Mouse (Mus musculus) Patski (cell line): Measurements from ENCODE around the gene Kbtbd8. TPM values are rescaled to one million over a fixed set of nuclear protein-coding genes. Genes with fewer than 3 reads are reported as not detected.
A peak's percentile ranks its signal among the peaks of the same experiment; 100 is the strongest.

Source experiments
- ATAC-seq: fragments of 100-300 bp; one replicate; pipeline ENCODE4 v1.8.0; 2021
- CTCF ChIA-PET: fragments of 350-600 bp; sonication (Branson Sonifier 250); formaldehyde crosslinking; loops from one replicate; lab custom pipeline; 2022; ENCODE audit warnings: inconsistent platforms; lab: Charles Lee
- POLR2A ChIA-PET: fragments of 350-600 bp; sonication (Branson Sonifier 250); formaldehyde crosslinking; loops from one replicate; lab custom pipeline; 2022; ENCODE audit warnings: antibody characterized with exemption, inconsistent platforms; lab: Charles Lee
- DNase-seq: peaks from one replicate; pipeline ENCODE4 v3.0.0-alpha.2; 2011; ENCODE audit warnings: low read depth, low spot score
- H3K27me3 ChIP-seq: fragments of 371-371 bp; one replicate; pipeline ENCODE4 v1.5.1; 2021
- CTCF ChIP-seq: fragments of 100-300 bp; IDR thresholded peaks from one replicate; pipeline ENCODE4 v1.5.1; 2021
- in situ Hi-C: fragments of 300-500 bp; cut with MboI; formaldehyde crosslinking; loops from 3 replicates; pipeline ENCODE4 v1.11.1; 2018; ENCODE audit warnings: low pct_unique_long_range_greater_than_20kb, mixed read lengths
- polyA plus RNA-seq: library from polyadenylated mRNA; unstranded; gene quantifications from one replicate; pipeline ENCODE4 v1.2.3, GENCODE M21; 2021

Kbtbd8 gene
- polyA plus RNA-seq, 1 experiment from 2014 or later = 1.1 TPM

DNA sequence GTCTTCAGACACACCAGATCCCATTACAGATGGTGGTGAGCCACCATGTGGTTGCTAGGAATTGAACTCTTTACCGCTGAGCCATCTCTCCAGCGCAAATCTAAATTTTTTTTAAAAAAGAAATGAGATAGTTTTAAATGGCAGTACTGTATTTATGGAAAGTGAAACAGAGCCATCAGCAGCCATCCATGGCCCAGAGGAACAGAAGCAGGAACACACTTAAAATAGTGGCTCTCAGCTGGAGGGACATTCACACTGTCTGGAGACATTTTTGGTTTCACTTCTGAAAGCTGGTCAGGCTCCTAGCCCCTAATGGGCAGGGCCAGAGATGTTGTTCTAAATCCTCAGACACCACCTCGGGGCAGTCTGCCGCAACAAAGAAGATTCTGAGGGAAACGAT is 5.0 kb upstream of the Kbtbd8 start:
- ChIA-PET CTCF (interaction anchor here (0.8 to 1.0 kb wide), 3 partner anchors 11 to 25 kb away, joined by 3 read pairs; no protein-coding TSS in a partner anchor), POLR2A (no interaction called here)
- ATAC-seq (no peak), DNase-seq (no peak)
- in situ Hi-C loops = no loop called here
- H3K27me3 ChIP-seq = peaks cover 55% of the 10 kb centered on the region
- TF ChIP-seq CTCF = no peak

GRCm38 (mm10) chr6:95116513-95116912 is 527 bp upstream of the Kbtbd8 start:
- DNase-seq (no peak), ATAC-seq (no peak)
- in situ Hi-C loops = no loop called here
- TF ChIP-seq CTCF = no peak
- ChIA-PET CTCF (no interaction called here), POLR2A (no interaction called here)
- H3K27me3 ChIP-seq = peaks cover 37% of the 10 kb centered on the region

DNA sequence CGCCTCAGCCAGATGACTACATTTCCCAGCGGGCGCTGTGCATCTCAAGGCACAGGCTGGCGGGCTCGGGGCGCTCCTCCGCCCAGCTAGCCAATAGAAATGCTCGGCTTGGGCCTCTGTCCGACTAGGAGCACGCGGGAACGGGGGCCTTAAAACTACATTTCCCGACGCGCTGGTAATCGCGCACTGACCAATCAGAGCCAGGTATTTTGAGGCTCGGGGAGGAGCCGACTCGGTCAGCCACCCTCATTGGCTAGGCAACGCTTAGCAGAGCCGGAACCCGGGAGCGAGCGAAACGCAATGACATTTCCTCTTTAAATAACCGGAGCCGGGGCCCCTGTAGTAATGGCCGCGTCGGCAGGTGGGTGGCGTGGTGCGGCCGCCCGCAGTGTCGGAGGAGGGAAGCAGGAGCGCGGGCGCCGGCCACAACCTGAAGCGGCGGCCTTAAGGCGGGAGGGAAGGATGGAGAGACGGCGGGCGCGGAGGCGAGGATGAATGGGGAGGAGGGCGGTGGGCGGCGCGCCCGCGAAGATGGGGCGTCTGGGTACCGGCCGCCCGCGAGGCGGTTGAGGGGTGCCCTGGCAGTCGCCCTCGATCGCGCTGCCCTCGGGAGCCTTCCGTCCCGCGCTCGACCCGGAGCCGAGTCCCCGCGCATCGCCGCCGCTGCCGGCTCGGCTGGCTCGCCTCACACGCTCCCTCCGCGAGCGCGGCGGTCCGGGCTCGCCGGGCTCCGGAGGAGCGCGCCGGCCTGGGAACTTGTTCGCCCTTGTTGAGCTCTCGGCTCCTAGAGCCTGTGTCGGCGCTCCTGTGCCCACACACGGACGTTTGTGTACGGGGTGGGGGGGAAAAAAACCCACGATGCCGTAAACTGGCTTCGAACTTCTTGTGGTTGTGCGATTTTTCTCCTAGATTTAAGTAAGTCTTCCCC is 838 bp downstream of the Kbtbd8 start:
- peak; percentile 25 for TF ChIP-seq CTCF
- in situ Hi-C loops = no loop called here
- POLR2A ChIA-PET = interaction anchor here (0.7 kb wide), 1 partner anchor 768 kb away, joined by 4 read pairs; no protein-coding TSS in a partner anchor
- ATAC-seq (peak; percentile 100), DNase-seq (peak; percentile 84)
- CTCF ChIA-PET = no interaction called here
- H3K27me3 ChIP-seq = peaks cover 23% of the 10 kb centered on the region

- ATAC-seq = no peak
- in situ Hi-C loops = no loop called here
- no peak for TF ChIP-seq CTCF
- ChIA-PET POLR2A (no interaction called here), CTCF (no interaction called here)
- DNase-seq = no peak
- peaks cover 12% of the 10 kb centered on the region for H3K27me3 ChIP-seq
Measured at GRCm38 (mm10) chr6:95119389-95119788, 2.3 kb downstream of the Kbtbd8 start.

DNA sequence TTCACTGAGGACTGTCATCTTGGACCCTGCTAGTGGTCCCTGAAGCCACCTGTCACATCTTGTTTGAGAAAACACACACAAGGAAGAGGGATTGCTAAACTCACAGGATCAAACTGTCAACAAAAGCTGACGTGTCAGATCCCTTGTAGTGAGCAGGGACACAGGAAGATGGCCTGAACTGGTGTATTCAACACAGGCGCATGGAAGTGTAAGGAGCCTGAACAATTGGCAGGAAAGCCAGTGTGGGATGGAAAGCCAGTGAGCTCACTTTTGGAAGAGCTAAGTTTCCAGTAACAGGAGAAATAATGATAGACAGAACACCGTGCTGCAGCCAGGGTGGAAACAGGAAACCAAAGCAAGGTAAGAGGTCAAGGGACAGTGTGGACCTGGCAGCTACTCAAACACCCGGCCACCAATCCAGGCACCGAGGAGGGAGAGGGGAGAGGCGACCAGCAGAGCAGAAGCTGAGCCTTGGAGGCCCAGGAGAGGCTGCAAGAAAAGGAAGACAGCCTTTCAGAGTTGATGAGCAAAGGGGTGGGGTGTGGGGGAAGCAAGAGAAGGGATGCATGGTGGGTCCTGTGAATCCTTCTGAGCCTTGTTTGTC is 33.0 kb downstream of the Kbtbd8 start:
- no peak for ATAC-seq
- TF ChIP-seq CTCF = no peak
- ChIA-PET POLR2A (no interaction called here), CTCF (no interaction called here)
- in situ Hi-C loops = no loop called here
- H3K27me3 ChIP-seq = peaks cover 10% of the 10 kb centered on the region
- no peak for DNase-seq

DNA sequence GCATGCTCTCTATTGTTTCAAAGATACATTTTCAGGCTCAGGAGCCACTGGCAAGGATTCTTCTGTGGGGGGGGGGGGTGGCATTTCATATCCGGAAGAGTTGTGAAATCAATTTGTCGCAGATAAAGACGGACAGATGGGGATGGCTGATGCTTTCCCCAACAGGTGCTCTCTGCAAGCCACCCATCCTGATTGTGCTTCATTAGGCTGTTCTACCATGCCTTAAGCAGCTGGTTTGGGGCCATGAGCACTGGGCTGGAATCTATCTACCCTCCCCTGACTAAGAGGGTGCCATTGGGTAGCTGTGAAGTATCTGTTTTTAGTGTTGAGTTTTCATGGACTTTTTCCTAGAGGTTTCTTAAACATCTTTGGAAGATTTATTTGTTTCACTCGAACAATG is 33.8 kb downstream of the Kbtbd8 start:
- DNase-seq = no peak
- no peak for ATAC-seq
- no peak for TF ChIP-seq CTCF
- in situ Hi-C loops = no loop called here
- POLR2A ChIA-PET = no interaction called here
- CTCF ChIA-PET = no interaction called here
- H3K27me3 ChIP-seq = peaks cover 18% of the 10 kb centered on the region

DNA sequence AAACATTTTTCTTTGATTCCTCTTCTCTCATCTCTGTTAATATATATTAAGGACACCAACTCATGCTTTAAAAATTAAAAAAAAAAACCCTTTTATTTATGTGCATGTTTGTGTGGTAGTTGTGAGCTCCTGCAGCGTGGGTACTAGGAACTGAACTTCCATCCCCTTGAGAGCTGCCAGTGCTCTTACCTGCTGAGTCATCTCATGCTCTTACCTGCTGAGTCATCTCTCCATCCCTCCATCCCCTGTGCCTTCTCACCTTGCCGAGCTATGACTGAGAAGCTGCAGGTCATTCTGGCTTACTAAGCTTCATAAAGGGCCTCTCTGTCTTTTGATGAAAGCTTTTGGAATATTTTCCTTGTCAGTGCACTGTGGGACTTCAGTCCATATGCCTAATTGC is 34.5 kb downstream of the Kbtbd8 start:
- ATAC-seq (no peak), DNase-seq (no peak)
- in situ Hi-C loops = no loop called here
- H3K27me3 ChIP-seq = peaks cover 20% of the 10 kb centered on the region
- no peak for TF ChIP-seq CTCF
- CTCF ChIA-PET = no interaction called here
- POLR2A ChIA-PET = no interaction called here

DNA sequence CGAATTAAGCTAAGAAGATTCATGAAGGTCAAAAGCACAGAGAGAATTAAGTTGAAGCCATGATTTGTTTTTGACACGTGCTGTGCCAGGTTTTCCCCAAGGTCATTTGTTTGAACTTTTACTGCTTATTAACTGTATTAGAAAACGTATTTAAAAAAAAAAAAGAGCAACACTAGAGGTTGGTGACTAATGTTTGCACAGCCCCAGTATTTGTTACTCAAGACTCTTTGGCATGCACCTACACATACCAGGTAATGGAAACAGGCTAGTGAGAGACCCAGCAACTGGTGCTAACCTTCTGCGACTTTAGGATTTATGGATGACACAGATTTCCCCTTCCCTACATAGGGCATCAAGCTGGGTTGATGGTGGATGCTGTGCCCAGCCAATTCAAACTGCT is 46.9 kb downstream of the Kbtbd8 start:
- ATAC-seq (no peak), DNase-seq (no peak)
- CTCF ChIA-PET = no interaction called here
- in situ Hi-C loops = no loop called here
- peaks cover 58% of the 10 kb centered on the region for H3K27me3 ChIP-seq
- POLR2A ChIA-PET = no interaction called here
- TF ChIP-seq CTCF = no peak

GRCm38 (mm10) chr6:95165630-95166029 is 48.6 kb downstream of the Kbtbd8 start:
- DNase-seq (no peak), ATAC-seq (no peak)
- in situ Hi-C loops = no loop called here
- POLR2A ChIA-PET = no interaction called here
- no peak for TF ChIP-seq CTCF
- H3K27me3 ChIP-seq = peaks cover 65% of the 10 kb centered on the region
- CTCF ChIA-PET = interaction anchor here (1.4 kb wide), 1 partner anchor 19 kb away, joined by 3 read pairs; no protein-coding TSS in a partner anchor

DNA sequence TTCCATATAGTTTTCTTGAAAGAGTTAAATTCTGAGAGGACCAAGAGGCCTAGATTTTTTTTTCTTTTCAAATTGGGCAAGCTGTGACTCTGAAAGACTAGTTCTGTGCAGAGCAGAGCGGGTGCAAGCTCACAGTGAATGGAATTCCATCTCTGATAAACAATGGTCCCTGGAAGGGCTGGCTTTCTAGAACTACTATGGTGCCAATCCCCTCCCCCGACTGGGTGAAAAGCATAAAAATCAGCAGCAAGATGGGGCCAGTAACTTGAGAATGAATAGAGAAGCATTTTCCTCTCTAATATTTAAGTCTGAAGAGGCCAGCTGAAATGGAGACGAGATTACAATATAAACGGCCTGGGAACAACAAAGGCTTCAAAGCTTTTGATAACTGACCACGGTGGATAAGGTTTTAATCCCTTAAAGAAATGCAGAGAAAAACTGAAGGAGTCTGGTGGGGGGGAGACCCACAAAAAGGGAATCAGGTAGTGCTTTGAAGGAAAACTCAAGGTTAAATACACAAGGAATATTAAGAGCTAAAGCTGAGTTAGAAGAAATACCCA is 50.7 kb downstream of the Kbtbd8 start:
- no peak for TF ChIP-seq CTCF
- in situ Hi-C loops = no loop called here
- DNase-seq (no peak), ATAC-seq (no peak)
- peaks cover 79% of the 10 kb centered on the region for H3K27me3 ChIP-seq
- POLR2A ChIA-PET = no interaction called here
- CTCF ChIA-PET = interaction anchor here (1.0 kb wide), 1 partner anchor 11 kb away, joined by 3 read pairs; no protein-coding TSS in a partner anchor

GRCm38 (mm10) chr6:95169411-95169810 is 52.4 kb downstream of the Kbtbd8 start:
- ChIA-PET CTCF (no interaction called here), POLR2A (no interaction called here)
- ATAC-seq = no peak

More at GRCm38 (mm10) chr6:95169411-95169810, 52.4 kb downstream of the Kbtbd8 start:
- in situ Hi-C loops = no loop called here
- DNase-seq = no peak
- no peak for TF ChIP-seq CTCF
- peaks cover 84% of the 10 kb centered on the region for H3K27me3 ChIP-seq
